Mouse (Mus musculus): ENCODE data around the gene Ttbk1. TPM values are rescaled to one million over a fixed set of nuclear protein-coding genes. Genes with fewer than 3 reads are reported as not detected.

Ttbk1 gene
- polyA plus RNA-seq (2016; fragmentation: Nextera tagmentation; extraction: Ambion mirVana): 1.4 and 2.1 TPM in 2 replicates

GRCm38 (mm10) chr17:46487431-46487830 lies at the start of gene Ttbk1:
Gene Ttbk1, minus strand, starts transcription at chr17:46487675.
- H3K4me1 ChIP-seq (replicated peaks): peaks cover 41% of the 10 kb centered on the region
- peak within 1 kb of the TSS; percentile 86 for H3K27ac ChIP-seq
- no peaks in the 10 kb centered on the region for H3K36me3 ChIP-seq
- H3K9me3 ChIP-seq: no peaks in the 10 kb centered on the region
- peaks cover 82% of the 10 kb centered on the region for H3K27me3 ChIP-seq (ENCODE audit: insufficient read depth, poor library complexity, severe bottlenecking)
- under 1% methylated on average over 49 of the region's 49 CpGs for WGBS
- DNase-seq (ENCODE audit: low spot score): peak; percentile 37
- H3K4me3 ChIP-seq: peak within 1 kb of the TSS; percentile 73

- peak; percentile 81 for DNase-seq (ENCODE audit: low spot score)
- peaks cover 20% of the 10 kb centered on the region for H3K4me1 ChIP-seq (replicated peaks)
- H3K36me3 ChIP-seq: 0 out of 2 replicates have a peak, but pooled peaks cover 5% of the 10 kb centered on the region
- H3K27ac ChIP-seq: no peak overlapping the region
- H3K9me3 ChIP-seq: no peaks in the 10 kb centered on the region
- peaks cover 31% of the 10 kb centered on the region for H3K27me3 ChIP-seq (ENCODE audit: insufficient read depth, poor library complexity, severe bottlenecking)
- 37% methylated on average over 12 of the region's 12 CpGs for WGBS
- no peak overlapping the region for H3K4me3 ChIP-seq
Measured at GRCm38 (mm10) chr17:46525579-46526307, 38.3 kb upstream of the Ttbk1 start.

DNA sequence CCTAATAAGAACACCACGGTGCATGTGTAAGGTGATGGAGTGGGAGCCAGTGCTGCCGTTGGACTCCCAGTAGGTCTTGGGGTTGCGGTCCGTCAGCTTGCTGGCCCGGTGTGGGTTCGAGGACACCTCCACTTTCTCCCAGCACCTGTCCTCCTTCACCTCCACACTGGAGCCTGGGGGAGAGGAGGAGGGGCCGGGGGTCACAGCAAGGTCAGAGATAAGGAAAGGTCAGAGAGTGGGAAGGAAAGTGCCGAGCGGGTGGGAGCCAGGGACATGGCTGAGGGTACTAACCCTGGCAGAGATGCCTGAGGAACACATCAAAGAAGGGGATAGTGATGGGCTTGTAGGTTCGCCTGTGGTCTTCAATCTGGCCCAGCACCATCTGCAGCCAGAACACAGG lies 37.6 kb upstream of the Ttbk1 start:
- peaks cover 37% of the 10 kb centered on the region for H3K27me3 ChIP-seq (ENCODE audit: insufficient read depth, poor library complexity, severe bottlenecking)
- no peaks in the 10 kb centered on the region for H3K9me3 ChIP-seq
- H3K4me3 ChIP-seq: no peak overlapping the region
- DNase-seq (ENCODE audit: low spot score): no peak
- H3K36me3 ChIP-seq: 0 out of 2 replicates have a peak, but pooled peaks cover 5% of the 10 kb centered on the region
- WGBS: 88% methylated on average over 10 of the region's 10 CpGs
- peaks cover 26% of the 10 kb centered on the region for H3K4me1 ChIP-seq (replicated peaks)
- no peak overlapping the region for H3K27ac ChIP-seq

- no peaks in the 10 kb centered on the region for H3K9me3 ChIP-seq
- 30% methylated on average over 24 of the region's 24 CpGs for WGBS
- 0 out of 2 replicates have a peak, but pooled peaks cover 5% of the 10 kb centered on the region for H3K36me3 ChIP-seq
- peak; percentile 27 for DNase-seq (ENCODE audit: low spot score)
- H3K27ac ChIP-seq: no peak overlapping the region
- H3K4me1 ChIP-seq (replicated peaks): peaks cover 33% of the 10 kb centered on the region
- peaks cover 46% of the 10 kb centered on the region for H3K27me3 ChIP-seq (ENCODE audit: insufficient read depth, poor library complexity, severe bottlenecking)
- no peak overlapping the region for H3K4me3 ChIP-seq
Measured at GRCm38 (mm10) chr17:46521963-46522668, 34.6 kb upstream of the Ttbk1 start.

DNA sequence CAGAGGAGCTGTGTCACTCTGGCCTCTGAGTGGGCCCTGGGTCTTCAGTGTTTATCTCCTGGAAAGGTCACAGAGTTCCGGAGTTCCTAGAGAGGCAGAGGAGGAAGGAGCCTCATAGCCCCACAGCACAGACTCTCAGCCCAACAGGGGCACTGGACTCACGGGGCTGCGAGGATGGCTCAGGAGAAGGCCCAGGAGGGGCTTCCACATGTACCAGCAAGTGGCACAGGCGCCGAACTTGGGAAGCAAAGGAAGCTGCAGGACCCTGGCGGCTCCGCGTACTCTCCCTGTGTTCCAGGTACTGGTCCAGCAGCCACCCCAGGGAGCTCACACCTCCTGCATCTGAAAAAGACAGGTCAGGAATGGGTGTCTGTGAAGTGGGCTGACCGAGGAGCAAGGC lies 33.7 kb upstream of the Ttbk1 start:
- DNase-seq (ENCODE audit: low spot score): no peak
- Histone ChIP-seq H3K36me3 (0 out of 2 replicates have a peak, but pooled peaks cover 5% of the 10 kb centered on the region), H3K9me3 (no peaks in the 10 kb centered on the region), H3K27me3 (ENCODE audit: insufficient read depth, poor library complexity, severe bottlenecking) (peaks cover 46% of the 10 kb centered on the region), H3K4me3 (peak overlapping the region; percentile 16; the same call in 1 of the 2 replicates), H3K27ac (peak overlapping the region; percentile 31; the same call in 1 of the 2 replicates), H3K4me1 (replicated peaks) (peaks cover 29% of the 10 kb centered on the region)
- 74% methylated on average over 9 of the region's 9 CpGs for WGBS

- peak overlapping the region; percentile 29 for H3K4me3 ChIP-seq
- H3K9me3 ChIP-seq: no peaks in the 10 kb centered on the region
- 0 out of 2 replicates have a peak overlapping the region, but pooled peaks have one; percentile 31 for H3K27ac ChIP-seq
- DNase-seq (ENCODE audit: low spot score): no peak
- WGBS: 46% methylated on average over 25 of the region's 25 CpGs
- H3K36me3 ChIP-seq: 0 out of 2 replicates have a peak, but pooled peaks cover 2% of the 10 kb centered on the region
- H3K27me3 ChIP-seq (ENCODE audit: insufficient read depth, poor library complexity, severe bottlenecking): peaks cover 46% of the 10 kb centered on the region
- peaks cover 24% of the 10 kb centered on the region for H3K4me1 ChIP-seq (replicated peaks)
Measured at GRCm38 (mm10) chr17:46520385-46520979, 33.0 kb upstream of the Ttbk1 start.

DNA sequence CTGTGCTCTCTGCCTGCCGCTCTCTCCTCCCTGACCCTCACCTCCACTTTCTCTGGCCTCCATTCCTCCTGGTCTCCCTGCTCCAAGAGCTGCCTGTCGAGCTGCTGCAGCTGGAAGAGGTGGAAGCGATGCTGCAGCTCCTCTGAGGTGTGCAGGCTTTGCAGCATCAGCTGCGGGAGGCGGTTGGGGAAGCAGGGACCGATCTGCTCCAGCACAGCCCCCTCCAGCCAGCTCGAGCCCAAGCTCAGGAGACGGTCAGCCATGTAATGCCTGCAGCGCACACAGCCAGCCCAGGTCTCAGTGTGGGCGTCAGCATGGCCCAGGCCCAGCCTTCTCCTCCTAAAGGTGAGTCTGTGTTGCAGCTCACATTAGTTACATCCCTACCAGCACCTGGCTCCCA lies 32.5 kb upstream of the Ttbk1 start:
- no peaks in the 10 kb centered on the region for H3K36me3 ChIP-seq
- H3K9me3 ChIP-seq: no peaks in the 10 kb centered on the region
- peaks cover 46% of the 10 kb centered on the region for H3K27me3 ChIP-seq (ENCODE audit: insufficient read depth, poor library complexity, severe bottlenecking)
- no peak for DNase-seq (ENCODE audit: low spot score)
- H3K27ac ChIP-seq: 0 out of 2 replicates have a peak overlapping the region, but pooled peaks have one; percentile 31
- peaks cover 24% of the 10 kb centered on the region for H3K4me1 ChIP-seq (replicated peaks)
- WGBS: 63% methylated on average over 10 of the region's 10 CpGs
- peak overlapping the region; percentile 29 for H3K4me3 ChIP-seq

DNA sequence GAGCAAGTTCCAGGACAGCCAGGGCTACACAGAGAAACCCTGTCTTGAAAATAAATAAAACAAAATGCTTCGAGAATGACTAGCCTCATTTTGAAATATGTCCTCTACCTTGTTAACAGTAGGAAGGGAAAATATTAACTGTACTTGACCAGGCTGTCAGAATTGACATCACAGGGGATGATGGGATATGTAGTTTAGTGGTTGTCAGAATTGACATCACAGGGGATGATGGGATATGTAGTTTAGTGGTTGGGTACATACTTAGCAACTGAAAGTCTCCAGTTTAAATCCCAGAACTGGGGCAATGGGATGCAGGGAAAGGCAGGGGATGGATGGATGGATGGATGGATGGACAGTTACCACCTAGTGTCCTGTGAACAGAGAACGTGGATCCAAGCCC lies 25.9 kb upstream of the Ttbk1 start:
- no peak for DNase-seq (ENCODE audit: low spot score)
- 77% methylated on average over 2 of the region's 2 CpGs for WGBS
- no peak overlapping the region for H3K4me3 ChIP-seq

GRCm38 (mm10) chr17:46511059-46511710 lies 23.7 kb upstream of the Ttbk1 start:
- Histone ChIP-seq H3K27me3 (ENCODE audit: insufficient read depth, poor library complexity, severe bottlenecking) (0 out of 2 replicates have a peak, but pooled peaks cover 3% of the 10 kb centered on the region), H3K27ac (peak overlapping the region; percentile 35; the same call in 1 of the 2 replicates), H3K9me3 (no peaks in the 10 kb centered on the region), H3K36me3 (no peaks in the 10 kb centered on the region), H3K4me1 (replicated peaks) (peaks cover 6% of the 10 kb centered on the region; the same call in 1 of the 2 replicates), H3K4me3 (no peak overlapping the region)
- 49% methylated on average over 11 of the region's 11 CpGs for WGBS
- peak; percentile 45 for DNase-seq (ENCODE audit: low spot score)

More for the DNA sequence above, 25.9 kb upstream of the Ttbk1 start:
- H3K9me3 ChIP-seq: no peaks in the 10 kb centered on the region
- peaks cover 2% of the 10 kb centered on the region; the same call in 1 of the 2 replicates for H3K4me1 ChIP-seq (replicated peaks)
- H3K27me3 ChIP-seq (ENCODE audit: insufficient read depth, poor library complexity, severe bottlenecking): 0 out of 2 replicates have a peak, but pooled peaks cover under 1% of the 10 kb centered on the region
- no peak overlapping the region for H3K27ac ChIP-seq
- no peaks in the 10 kb centered on the region for H3K36me3 ChIP-seq

- 82% methylated on average over 3 of the region's 3 CpGs for WGBS
- Histone ChIP-seq H3K4me3 (no peak overlapping the region), H3K4me1 (replicated peaks) (peaks cover 17% of the 10 kb centered on the region; the same call in 1 of the 2 replicates), H3K27ac (no peak overlapping the region), H3K27me3 (ENCODE audit: insufficient read depth, poor library complexity, severe bottlenecking) (0 out of 2 replicates have a peak, but pooled peaks cover 3% of the 10 kb centered on the region), H3K36me3 (peaks cover 15% of the 10 kb centered on the region), H3K9me3 (no peaks in the 10 kb centered on the region)
- no peak for DNase-seq (ENCODE audit: low spot score)
Measured at GRCm38 (mm10) chr17:46505617-46506016, 18.1 kb upstream of the Ttbk1 start.

- no peak overlapping the region for H3K27ac ChIP-seq
- H3K27me3 ChIP-seq (ENCODE audit: insufficient read depth, poor library complexity, severe bottlenecking): 0 out of 2 replicates have a peak, but pooled peaks cover 3% of the 10 kb centered on the region
- H3K9me3 ChIP-seq: no peaks in the 10 kb centered on the region
- H3K36me3 ChIP-seq: peaks cover 31% of the 10 kb centered on the region
- DNase-seq (ENCODE audit: low spot score): no peak
- 77% methylated on average over 14 of the region's 14 CpGs for WGBS
- H3K4me3 ChIP-seq: no peak overlapping the region
- H3K4me1 ChIP-seq (replicated peaks): peaks cover 17% of the 10 kb centered on the region; the same call in 1 of the 2 replicates
Measured at GRCm38 (mm10) chr17:46503847-46504638, 16.6 kb upstream of the Ttbk1 start.
